Mouse (Mus musculus): ENCODE measurements around the gene Capns1.

GRCm38 (mm10) chr7:30202895-30203690 lies 4.5 kb upstream of the Capns1 start:
- TF ChIP-seq POLR2A (IDR thresholded peaks at IDR 0.05; ENCODE audit: insufficient read length, low read depth) (no peak), TCF12 (IDR thresholded peaks at IDR 0.05; ENCODE audit: insufficient read depth, poor library complexity, severe bottlenecking) (no peak), MYOG (IDR thresholded peaks at IDR 0.05; ENCODE audit: control insufficient read depth in 1 of 3, insufficient read depth in 1 of 3, insufficient read length in 2 of 3, low read depth in 2 of 3) (no peak), E2F4 (IDR thresholded peaks at IDR 0.05; ENCODE audit: insufficient read depth) (no peak), SRF (IDR thresholded peaks at IDR 0.05; ENCODE audit: control insufficient read depth, insufficient read length, low read depth) (no peak)
